Mouse (Mus musculus) heart, postnatal 10 days (tissue): Measurements from ENCODE around the gene Gpx4. TPM values are rescaled to one million over a fixed set of nuclear protein-coding genes. Genes with fewer than 3 reads are reported as not detected.
A peak's percentile ranks its signal among the peaks of the same experiment; 100 is the strongest.
"Not testable (repeated sequence)": the region's sequence is repeated elsewhere in the genome, so short reads cannot be mapped to it uniquely, and the experiment has no call there.

Experiments used
- DNase-seq, 2 experiments: peaks; one replicate each; pipeline ENCODE4 v3.0.0; 2021
- intact Hi-C: fragments of 180-260 bp; cut with DNase I; formaldehyde crosslinking; loops from one replicate; pipeline ENCODE4 v1.15.1; 2025
- total RNA-seq, 2 experiments: library from RNA; stranded (reverse); gene quantifications; 2 replicates each; pipeline ENCODE4 v1.2.3; 2021

Gene Gpx4
- total RNA-seq, 2 experiments from 2014 or later, result 551 to 562 TPM

DNA sequence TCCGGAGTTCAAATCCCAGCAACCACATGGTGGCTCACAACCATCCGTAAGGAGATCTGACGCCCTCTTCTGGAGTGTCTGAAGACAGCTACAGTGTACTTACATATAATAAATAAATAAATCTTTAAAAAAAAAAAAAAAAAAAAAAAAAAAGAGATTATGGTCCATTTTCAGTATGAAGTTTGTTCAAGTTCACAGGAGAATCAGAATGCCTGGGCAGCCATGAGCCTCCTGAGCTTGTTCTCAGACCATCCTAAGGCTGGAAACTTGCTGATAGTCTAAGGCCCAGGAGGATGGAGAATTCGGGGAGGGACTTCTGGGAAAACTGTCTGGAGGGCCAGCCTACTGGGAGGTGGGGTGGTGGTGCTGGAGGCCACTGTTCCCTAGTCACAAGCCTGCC lies 1.6 kb upstream of the Gpx4 start:
- intact Hi-C loops, result not testable (repeated sequence)

DNA sequence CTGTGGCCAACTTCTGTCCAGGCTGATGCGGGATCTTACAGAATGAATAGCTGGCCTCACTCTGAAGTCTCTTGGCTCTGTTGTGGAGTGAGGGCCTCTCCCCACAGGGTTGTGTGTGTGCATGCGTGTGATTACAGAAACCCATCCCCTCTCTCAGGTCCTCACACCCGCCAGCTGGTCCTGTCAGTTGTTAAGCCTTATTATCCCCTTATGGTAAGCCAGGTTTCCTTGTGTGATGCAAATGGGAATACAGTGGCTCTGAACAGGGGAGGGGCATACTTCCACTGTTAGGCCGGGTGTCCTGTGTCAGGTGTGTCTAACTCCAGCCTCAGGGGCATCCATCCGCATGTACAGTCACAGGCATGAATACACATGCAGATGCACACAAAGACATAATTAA lies 1.2 kb upstream of the Gpx4 start:
- no peak for DNase-seq
- intact Hi-C loops, result no loop called here

More for the DNA sequence above, 1.6 kb upstream of the Gpx4 start:
- not testable (repeated sequence) for DNase-seq

DNA sequence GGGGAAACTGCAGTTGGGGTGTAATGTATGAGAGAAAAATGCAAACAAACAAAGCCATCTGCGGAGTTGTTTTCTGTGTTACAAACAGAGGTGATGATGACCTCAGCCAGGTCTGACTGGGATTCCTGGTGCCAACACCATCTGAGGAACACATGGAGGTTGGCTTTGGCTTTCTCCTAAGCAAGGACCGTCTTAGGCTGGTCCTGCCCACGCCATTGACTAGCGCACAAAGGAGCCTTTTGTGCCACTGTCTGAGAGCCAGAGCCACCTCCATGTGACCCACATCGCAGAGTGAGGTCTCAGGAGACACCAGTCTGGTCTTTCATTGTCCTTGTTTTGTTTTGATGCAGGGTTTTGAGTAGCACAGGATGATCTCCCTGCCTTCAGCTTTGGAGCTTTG lies 1.4 kb downstream of the Gpx4 start:
- intact Hi-C loops, result no loop called here
- DNase-seq, result no peak

DNA sequence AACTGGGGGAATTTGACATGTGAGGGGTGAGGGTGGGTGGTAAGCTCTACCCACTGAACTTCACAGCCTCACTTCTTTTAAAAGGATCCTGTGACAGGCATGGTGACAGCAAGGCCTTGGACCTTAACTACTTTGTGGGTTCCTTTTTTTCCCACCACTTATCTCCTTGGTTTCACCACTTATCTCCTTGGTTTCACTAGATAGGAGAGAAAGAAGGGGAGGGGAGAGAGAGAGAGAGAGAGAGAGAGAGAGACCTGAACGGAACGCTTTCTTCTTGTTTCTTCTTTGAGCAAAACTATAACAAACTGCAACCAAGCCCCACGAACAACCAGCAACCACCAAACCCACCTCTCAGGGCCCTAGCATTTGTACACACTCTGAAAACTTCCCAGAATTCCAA lies 1.9 kb downstream of the Gpx4 start:
- DNase-seq, result no peak
- intact Hi-C loops, result no loop called here

DNA sequence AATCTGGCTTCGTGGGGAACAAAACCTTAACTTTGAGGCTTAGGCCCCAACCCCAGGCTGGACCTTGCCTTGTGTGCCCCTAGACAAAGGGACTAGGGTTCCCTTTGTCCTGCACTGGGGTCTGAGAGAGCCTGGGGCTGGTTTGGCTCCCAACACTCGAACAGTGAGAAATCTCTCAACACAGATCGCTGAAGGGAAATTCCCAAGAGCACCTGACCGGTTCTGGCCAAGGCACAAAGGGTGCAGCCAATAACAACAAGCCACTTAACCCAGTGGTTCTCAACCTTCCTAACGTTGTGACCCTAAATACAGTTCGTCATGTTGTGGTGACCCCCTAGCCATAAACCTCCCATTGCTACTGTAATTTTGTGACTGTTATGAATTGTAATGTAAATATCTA lies 3.3 kb downstream of the Gpx4 start:
- intact Hi-C loops, result loop anchor here (5.0 kb wide), 1 partner anchor 63 kb away; the partner anchor contains the start of gene Cnn2
- DNase-seq, result no peak

DNA sequence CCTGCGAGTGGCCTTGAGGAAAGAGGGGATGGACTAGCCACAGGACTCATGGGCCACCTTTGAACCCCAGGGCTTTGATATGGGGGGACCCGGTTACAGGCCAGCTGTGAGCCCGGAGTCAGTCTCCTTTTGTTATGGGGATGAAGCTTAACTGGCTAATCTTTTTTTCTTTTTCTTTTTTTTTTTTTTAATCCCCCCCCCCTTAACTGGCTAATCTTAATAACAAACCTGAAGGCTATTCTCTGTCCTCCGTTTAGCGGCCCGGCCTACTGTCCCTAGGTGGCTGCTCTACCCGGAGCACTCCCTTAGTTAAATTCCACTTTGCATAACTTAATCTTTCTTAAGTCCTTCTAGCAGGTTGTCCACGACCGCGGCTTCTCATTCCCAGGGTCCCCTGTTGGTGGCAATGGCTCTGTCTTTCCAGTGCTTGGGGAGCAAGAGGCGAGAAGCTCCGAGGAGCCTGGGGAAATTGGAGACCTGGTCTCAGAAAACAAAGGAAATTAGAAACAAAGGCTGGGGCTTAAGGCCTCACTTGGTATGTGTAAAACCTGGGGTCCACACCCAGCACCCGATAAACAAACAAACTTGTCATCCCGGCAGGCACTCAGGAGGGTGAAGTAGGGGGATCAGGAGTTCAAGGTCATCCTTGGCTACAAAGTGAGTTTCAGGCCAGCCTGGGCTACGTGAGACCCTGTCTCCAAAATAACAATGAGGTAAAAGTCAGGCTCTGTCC lies 4.1 kb downstream of the Gpx4 start:
- intact Hi-C loops, result loop anchor here (5.0 kb wide), 1 partner anchor 64 kb away; the partner anchor contains the start of gene Cnn2

DNA sequence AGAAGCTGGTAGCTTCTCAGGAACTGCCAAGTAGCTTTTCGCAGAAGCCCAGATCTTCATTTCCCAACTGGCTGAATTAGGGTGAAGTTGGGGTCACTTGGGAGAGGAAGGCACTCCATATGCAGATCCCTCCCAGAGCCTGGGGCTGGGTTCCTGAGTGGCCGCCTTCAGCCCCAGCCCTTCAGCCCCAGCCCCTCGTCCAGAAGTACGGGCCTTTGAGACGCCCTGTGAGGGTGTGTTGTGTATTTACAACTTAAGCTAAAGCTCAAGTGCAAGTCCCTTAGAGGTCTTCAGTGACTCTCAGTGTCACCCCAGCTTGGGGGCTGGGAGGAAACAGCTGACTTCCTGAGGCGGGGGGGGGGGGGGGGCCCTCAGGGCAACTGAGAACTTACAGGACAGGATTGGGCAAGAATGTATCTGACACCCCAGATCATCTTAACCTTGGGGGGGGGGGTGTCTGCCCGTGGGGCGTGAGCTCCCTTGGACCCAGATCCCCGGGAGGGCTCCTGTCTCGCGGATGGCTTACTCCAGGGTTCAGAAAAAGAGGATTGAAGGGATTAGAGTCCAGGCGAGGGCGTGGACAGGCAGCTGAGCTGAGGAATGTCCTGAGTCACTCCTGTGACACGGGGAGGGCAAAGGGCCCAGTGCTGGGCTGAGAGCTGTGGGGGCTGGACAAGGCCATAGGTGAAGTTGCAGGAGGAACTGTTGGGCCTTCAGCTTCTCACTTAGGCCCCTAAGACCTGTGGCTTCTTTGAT lies 4.8 kb downstream of the Gpx4 start:
- intact Hi-C loops, result loop anchor here (5.0 kb wide), 1 partner anchor 64 kb away; the partner anchor contains the start of gene Cnn2
- DNase-seq, result peak; percentile 71 to 73

More for the DNA sequence above, 4.1 kb downstream of the Gpx4 start:
- DNase-seq, result no peak

DNA sequence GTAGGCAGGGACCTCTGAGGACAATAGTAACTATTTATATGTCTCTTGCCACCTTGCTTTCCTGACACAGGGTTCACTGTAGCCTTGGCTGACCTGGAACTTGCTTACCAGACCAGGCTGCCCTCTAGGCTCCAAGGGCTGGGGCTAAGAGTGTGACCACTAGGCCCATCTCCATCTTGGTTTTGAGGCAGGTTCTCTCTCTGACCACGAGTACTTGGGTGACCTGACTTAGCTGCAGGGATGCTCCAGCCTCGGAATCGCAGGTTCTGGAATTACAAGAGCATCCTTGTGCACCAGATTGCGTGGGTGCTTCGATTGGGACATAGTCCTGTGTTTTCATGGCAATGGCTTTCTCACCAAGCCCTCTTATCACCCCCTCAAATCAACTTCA lies 5.4 kb downstream of the Gpx4 start:
- DNase-seq, result no peak
- intact Hi-C loops, result loop anchor here (5.0 kb wide), 1 partner anchor 65 kb away; the partner anchor contains the start of gene Cnn2

DNA sequence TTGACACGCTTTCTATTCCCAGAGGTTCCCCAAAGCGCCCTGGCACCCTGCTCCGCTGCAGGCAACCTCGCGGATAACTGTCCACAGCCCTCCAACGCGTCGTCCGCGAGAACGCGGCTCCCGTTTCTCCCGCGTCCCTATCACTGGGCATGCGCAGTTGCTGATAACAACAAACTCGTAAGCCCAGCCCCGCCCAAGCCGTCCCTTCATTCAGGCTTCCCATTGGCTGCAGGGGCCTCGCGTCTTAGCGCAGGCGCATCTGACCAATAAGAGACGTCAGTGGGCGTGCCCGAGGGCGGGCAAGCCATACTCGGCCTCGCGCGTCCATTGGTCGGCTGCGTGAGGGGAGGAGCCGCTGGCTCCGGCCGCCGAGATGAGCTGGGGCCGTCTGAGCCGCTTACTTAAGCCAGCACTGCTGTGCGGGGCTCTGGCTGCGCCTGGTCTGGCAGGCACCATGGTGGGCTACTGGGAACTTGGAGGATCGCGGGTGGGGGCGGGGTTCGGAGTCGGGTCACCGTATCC lies 6.4 kb downstream of the Gpx4 start:
- intact Hi-C loops, result loop anchor here (5.0 kb wide), 1 partner anchor 66 kb away; the partner anchor contains the start of gene Cnn2
- DNase-seq, result peak; percentile 100

DNA sequence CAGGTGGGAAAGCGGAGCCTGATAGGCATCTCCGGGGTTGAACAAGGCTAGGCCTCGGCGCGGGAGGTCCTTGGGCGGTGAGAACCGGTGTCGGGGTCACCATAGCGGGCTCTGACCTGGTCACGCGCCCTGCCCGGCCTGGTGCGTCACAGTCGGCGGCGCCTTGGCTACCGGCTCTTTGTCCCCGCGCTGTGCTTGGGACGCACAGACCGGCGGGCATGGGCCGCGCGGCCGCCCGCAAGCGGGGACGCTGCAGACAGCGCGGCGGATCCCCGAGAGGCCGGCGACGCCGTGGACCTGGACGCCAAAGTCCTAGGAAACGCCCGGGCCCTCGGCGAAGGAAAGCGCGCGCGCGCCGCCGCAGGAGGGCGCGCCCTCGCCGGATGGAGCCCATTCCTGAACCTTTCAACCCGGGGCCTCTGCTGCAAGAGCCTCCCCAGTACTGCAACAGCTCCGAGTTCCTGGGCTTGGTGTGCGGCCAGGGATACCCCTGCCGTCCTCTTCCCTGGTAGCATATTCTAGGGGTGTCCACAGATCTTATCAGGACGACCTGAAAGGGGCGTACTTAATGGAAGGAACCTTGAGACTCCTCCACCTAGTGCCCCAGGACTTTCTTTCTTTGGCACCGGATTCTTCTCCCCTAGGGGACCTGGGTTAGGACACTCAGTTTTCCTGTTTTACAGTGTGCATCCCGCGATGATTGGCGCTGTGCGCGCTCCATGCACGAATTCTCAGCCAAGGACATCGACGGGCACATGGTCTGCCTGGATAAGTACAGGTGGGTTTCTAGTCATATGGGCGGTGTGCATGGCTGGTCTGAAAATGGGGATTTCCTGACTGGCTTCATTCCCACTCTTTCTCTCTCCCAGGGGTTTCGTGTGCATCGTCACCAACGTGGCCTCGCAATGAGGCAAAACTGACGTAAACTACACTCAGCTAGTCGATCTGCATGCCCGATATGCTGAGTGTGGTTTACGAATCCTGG lies 7.2 kb downstream of the Gpx4 start:
- intact Hi-C loops, result loop anchor here (2.0 to 5.0 kb wide), 2 partner anchors 61 to 67 kb away; partner anchors contain the start of genes Cnn2 and Stk11
- peak; percentile 83 for DNase-seq

DNA sequence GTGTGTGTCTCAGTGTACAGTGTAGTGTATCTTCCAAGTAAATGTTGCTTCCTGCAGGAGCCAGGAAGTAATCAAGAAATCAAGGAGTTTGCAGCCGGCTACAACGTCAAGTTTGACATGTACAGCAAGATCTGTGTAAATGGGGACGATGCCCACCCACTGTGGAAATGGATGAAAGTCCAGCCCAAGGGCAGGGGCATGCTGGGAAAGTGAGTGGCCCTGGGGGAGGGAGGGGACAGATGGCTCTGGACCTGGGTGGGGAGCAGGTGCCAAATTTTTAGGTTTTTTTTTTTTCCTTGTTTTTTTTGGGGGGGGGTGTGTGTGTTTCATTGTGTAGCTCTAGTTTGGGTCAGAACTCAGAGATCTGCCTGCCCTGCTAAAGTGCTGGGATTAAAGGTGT lies 7.9 kb downstream of the Gpx4 start:
- intact Hi-C loops, result loop anchor here (2.0 to 5.0 kb wide), 2 partner anchors 60 to 68 kb away; partner anchors contain the start of genes Cnn2 and Stk11
- DNase-seq, result not testable (repeated sequence)

DNA sequence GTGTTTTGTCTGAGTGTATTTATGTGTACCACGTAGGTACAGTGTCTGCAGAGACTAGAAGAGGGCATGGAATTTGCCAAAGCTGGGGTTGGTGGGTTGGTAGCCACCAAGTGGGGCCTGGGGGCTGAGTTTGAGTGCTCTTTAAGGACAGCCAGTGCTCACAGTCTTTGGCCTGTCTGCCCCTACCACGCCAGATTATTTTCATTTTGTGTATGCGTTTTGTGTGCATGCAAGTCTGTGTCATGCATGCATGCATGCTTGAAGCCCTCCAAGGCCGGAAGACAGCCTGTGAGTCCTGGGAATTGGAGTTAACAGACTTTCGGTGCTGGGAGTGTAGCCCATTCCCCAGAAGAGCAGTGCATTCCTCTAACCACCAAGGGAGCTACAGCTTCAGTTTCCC lies 8.4 kb downstream of the Gpx4 start:
- intact Hi-C loops, result loop anchor here (2.0 kb wide), 1 partner anchor 59 kb away; the partner anchor contains the start of gene Stk11
- DNase-seq, result no peak

DNA sequence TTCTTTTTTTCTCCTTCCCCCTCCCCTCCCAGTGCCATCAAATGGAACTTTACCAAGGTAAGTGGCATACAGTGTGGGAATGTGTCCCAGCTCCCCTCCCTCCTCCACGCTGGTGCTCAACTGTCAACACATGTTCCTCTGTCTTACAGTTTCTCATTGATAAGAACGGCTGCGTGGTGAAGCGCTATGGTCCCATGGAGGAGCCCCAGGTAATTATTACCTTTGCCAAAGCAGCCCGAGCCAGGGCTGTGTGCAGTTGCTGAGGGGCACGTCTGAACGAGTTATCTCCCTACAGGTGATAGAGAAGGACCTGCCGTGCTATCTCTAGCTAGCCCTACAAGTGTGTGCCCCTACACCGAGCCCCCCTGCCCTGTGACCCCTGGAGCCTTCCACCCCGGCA lies 8.9 kb downstream of the Gpx4 start:
- intact Hi-C loops, result loop anchor here (2.0 kb wide), 1 partner anchor 59 kb away; the partner anchor contains the start of gene Stk11

DNA sequence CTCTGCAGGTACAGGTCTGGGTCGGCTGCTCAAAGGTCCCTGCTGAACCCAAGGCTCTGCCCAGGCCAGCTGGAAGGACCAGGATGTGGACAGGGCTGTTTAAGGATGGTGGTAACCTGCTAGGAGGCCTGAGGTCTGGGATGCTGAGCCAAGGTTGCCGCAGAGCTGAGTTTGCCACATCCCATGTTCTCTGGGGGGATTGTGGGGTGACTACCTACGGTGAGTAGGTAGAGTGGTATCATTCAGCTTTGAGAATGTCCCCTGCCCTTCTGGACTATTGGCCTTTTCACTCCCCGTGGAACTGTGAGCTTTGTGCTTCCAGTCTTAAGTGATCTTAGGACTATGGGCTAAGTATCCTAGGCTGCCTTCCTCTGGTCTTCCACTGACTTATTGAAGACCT lies 9.5 kb downstream of the Gpx4 start:
- DNase-seq, result no peak
- intact Hi-C loops, result no loop called here

More for the DNA sequence above, 8.9 kb downstream of the Gpx4 start:
- DNase-seq, result no peak

DNA sequence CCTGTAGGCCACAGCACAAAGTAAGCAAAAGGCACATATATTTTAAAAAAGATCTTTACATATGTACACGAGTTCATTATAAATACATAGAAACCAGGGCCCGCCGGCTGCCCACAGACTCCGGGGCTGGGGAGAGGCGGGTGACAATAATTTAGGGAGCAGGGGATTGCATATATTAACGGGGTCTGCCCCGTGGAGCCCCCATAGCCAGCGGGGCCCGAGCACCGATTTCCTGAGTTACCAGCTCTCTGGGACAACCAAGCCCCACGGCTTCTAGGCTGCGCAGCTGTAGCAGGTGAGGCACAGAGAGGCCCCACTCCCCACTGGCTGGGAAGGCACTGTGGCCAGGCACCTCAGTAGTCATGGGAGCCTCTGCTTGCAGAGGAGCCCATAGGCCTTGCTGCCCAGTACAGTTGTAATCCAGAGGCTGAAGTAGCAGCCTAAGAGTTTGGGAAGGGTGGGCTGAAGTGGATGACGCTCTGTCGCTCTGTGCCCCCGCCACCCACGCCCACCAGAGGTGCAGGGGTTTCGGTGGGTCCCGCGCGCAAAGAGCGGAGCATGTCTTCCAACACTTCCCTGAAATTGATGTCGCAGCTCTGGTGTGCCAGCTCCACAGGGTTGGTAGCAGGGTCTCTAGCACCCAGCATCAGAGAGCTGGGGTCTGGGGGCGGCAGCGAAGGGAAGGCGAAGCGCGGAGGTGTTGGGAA lies 10.2 kb downstream of the Gpx4 start:
- DNase-seq, result no peak
- intact Hi-C loops, result no loop called here

DNA sequence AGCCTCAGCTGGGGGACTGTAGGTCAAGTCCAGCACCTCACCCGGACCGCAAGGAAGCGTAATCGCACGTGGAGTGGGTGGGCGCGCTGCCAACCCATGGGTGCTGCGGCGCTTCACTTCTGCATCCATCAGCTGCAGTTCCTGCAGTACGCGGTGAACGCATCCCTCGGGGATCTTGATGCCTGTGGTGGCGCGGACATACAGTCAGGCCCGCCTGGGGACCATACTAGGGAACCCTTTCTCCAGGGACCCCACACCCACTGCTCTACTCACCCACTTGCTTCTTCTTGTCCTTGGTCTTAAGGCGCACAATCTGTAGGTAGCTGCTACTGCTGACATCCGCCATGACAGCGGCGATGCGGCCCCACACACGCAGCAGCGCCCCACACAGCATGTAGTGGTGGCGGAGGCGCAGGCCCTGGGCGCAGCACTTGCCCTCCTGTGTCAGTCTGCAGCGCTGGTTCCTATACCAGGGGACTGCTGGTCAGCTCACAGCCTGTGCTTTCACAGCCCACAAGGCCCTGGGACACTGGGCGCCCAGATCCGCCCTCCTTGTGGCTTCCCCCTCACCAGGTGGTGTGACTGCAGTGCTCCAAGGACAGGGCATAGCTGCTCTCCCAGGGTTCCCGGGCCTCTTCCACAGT lies 10.8 kb downstream of the Gpx4 start:
- DNase-seq, result no peak
- intact Hi-C loops, result no loop called here

DNA sequence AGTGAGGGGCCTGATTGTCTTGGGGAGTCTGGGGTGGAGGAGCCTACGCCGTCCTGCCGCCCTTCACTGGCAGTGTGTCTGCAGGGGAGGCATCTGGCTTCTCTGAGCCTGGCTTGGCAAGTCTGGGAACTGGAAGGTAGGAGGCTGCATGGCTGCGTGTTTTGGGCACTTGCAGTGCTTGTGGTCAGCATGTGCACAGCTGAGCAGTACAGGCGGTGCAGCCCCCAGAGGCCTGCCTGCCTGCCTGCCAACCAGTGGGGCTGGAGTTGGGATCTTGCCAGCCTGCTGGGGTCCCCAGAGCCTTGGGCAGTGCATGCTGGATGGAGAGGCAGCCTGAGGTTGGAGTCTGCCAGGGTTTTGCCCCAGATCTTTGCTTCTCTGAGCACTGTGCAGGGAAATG lies 16.1 kb downstream of the Gpx4 start:
- no peak for DNase-seq
- intact Hi-C loops, result no loop called here

DNA sequence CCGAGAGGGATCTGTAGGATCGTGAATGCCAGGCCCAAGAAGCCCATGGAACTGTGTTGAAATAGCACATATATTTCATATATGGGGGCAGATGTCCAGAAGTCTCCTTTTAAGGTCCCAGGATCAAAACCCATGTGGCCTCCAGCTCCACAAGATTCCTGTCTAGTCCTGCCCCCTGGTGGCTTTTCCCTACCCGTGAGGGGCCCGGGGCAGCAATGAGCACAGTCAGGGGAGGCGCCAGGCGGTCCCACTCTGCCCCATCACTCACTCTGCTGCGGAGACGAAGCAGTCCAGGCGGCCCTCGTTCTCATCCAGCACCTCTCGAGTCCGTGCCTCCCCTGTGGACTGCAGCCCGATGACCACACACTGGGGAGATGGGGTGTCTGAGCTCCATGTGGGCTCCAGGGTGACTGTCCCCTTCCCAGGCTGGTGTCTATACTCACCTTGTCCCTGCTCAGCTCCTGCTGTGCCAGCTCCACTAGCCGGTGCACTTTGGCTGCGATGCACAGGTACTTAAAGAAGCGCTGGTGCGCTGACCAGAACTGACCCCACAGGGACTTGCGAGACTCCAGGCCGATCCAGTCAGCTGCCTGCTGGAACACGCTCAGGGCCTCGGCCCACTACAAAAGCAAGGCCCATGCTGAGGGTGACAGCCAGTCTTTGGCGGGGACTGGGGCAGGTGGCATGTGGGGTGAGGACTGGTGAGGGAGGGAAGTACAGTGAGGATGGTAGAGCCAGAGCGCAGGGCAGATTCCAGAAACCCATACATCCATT lies 17.1 kb downstream of the Gpx4 start:
- intact Hi-C loops, result no loop called here
- no peak for DNase-seq
